Mouse (Mus musculus): ENCODE measurements at regions not wholly inside any gene's neighbourhood (a gene's known extent, or its start where the extent isn't known, plus 50 kb on each side); places are given as distances from the start of the nearest gene placed in this dataset.

- DNase-seq = no peak
These were observed 189.9 kb downstream of the Plk2 start for GRCm38 (mm10) chr13:110584765-110585164.

- DNase-seq = no peak
These were observed 199.8 kb downstream of the Plk2 start for GRCm38 (mm10) chr13:110594630-110595029.

- no peak for DNase-seq
These were observed 204.8 kb downstream of the Plk2 start for GRCm38 (mm10) chr13:110599666-110600065.

GRCm38 (mm10) chr13:110600377-110600776, 205.5 kb downstream of the Plk2 start:
- DNase-seq = no peak

- DNase-seq = no peak
These were observed 206.5 kb downstream of the Plk2 start for GRCm38 (mm10) chr13:110601352-110601751.

GRCm38 (mm10) chr13:110601840-110602239, 207.0 kb downstream of the Plk2 start:
- no peak for DNase-seq

GRCm38 (mm10) chr13:110602894-110603293, 208.0 kb downstream of the Plk2 start:
- DNase-seq = no peak

GRCm38 (mm10) chr13:110619010-110619409, 224.2 kb downstream of the Plk2 start:
- no peak for DNase-seq

GRCm38 (mm10) chr13:110627136-110627535, 232.3 kb downstream of the Plk2 start:
- no peak for DNase-seq

- DNase-seq = no peak
These were observed 232.9 kb downstream of the Plk2 start for GRCm38 (mm10) chr13:110627732-110628131.

GRCm38 (mm10) chr13:110628201-110628600, 233.4 kb downstream of the Plk2 start:
- no peak for DNase-seq

GRCm38 (mm10) chr13:110633261-110633781, 238.5 kb downstream of the Plk2 start:
- no peak for DNase-seq

GRCm38 (mm10) chr13:110633899-110634298, 239.1 kb downstream of the Plk2 start:
- no peak for DNase-seq

- no peak for DNase-seq
These were observed 247.9 kb downstream of the Plk2 start for GRCm38 (mm10) chr13:110642792-110643191.

- peak; percentile 10 for DNase-seq
These were observed 248.5 kb downstream of the Plk2 start for GRCm38 (mm10) chr13:110643198-110643896.

GRCm38 (mm10) chr13:110643897-110644213, 249.0 kb downstream of the Plk2 start:
- DNase-seq = no peak

GRCm38 (mm10) chr13:110649378-110649777, 254.5 kb downstream of the Plk2 start:
- no peak for DNase-seq

- DNase-seq = no peak
These were observed 255.1 kb downstream of the Plk2 start for GRCm38 (mm10) chr13:110649870-110650497.

- DNase-seq = no peak
These were observed 257.4 kb downstream of the Plk2 start for GRCm38 (mm10) chr13:110652201-110652600.

- DNase-seq = no peak
These were observed 270.4 kb downstream of the Plk2 start for GRCm38 (mm10) chr13:110665073-110665800.

- DNase-seq = no peak
These were observed 272.6 kb downstream of the Plk2 start for GRCm38 (mm10) chr13:110667276-110667956.

GRCm38 (mm10) chr13:110673536-110673935, 278.7 kb downstream of the Plk2 start:
- no peak for DNase-seq

Data from adrenal gland, adult 8-10 months (tissue).